ENCODE assay signal across 15 mouse cellular contexts in the genomic region with DNA sequence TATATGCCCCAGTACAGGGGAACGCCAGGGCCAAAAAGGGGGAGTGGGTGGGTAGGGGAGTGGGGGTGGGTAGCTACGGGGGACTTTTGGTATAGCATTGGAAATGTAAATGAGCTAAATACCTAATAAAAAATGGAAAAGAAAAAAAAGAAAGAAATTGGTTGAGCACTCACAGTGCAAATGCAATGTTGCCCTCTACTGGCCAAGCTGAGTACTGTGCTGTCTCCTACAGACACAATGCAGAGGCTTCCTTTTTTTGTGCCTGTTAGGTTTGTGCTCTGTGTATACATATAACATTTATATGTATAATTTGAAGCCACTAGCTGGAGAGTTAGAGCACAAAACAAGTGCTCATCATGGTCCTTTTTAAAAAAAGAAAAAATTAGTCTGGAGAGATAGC. TPM values are rescaled to one million over a fixed set of nuclear protein-coding genes. Genes with fewer than 3 reads are reported as not detected.
DNase-seq lines count a peak whose midpoint lies in the region; ATAC-seq and TF ChIP-seq lines count a peak whose summit lies in the region.
"Not testable (repeated sequence)": the region's sequence is repeated elsewhere in the genome, so short reads cannot be mapped to it uniquely, and the experiment has no call there.
"Had no signal": no experiment of that assay in that cellular context is flagged by ENCODE, and none has a peak within 500 bp of the region (broad histone marks: within the 10 kb centered on the region; RNA-seq: fewer than 3 reads in every experiment).

No protein-coding gene starts in this region.

- H3K9me3 ChIP-seq in lung, embryonic 14.5 days (ENCODE audit: low read depth, low read length), result not testable (repeated sequence)

- not testable (repeated sequence) for H3K4me3 ChIP-seq in cortical plate, adult 2 months (ENCODE audit: insufficient read depth, low read length); gastrocnemius, adult 2 months; lung, embryonic 14.5 days (ENCODE audit: low read depth, low read length)

- H3K27ac ChIP-seq in cortical plate, adult 2 months (ENCODE audit: insufficient read depth, low read length); gastrocnemius, adult 2 months; lung, embryonic 14.5 days (ENCODE audit: low read depth): not testable (repeated sequence)

- ATAC-seq in lung, embryonic 14.5 days (ENCODE audit: insufficient read depth), result not testable (repeated sequence)

- H3K27me3 ChIP-seq in lung, embryonic 14.5 days (ENCODE audit: insufficient read depth, low read length), result not testable (repeated sequence)

- 63% methylated on average over 1 of the region's 2 CpGs for WGBS in lung, embryonic 14.5 days

- H3K4me2 ChIP-seq in lung, embryonic 14.5 days, result not testable (repeated sequence)

- H3K36me3 ChIP-seq in lung, embryonic 14.5 days (ENCODE audit: insufficient read depth), result not testable (repeated sequence)

- H3K4me1 ChIP-seq in cortical plate, adult 2 months (ENCODE audit: control insufficient read depth, insufficient read depth, low read length); lung, embryonic 14.5 days (ENCODE audit: insufficient read depth): not testable (repeated sequence)

- intact Hi-C loops in gastrocnemius, adult 2 months (cut with DNase I), result not testable (repeated sequence)

- peak; percentile 46; the same call in 1 of the 2 replicates for TF ChIP-seq CTCF in cortical plate, adult 2 months (IDR thresholded peaks at IDR 0.05; ENCODE audit: extremely low read depth, insufficient read depth, low read length)
- TF ChIP-seq CTCF in gastrocnemius, adult 2 months (IDR thresholded peaks at IDR 0.05), result peak; percentile 59
- peak; percentile 65 for TF ChIP-seq CTCF in lung, embryonic 14.5 days (IDR thresholded peaks at IDR 0.05; ENCODE audit: low read depth)

- not testable (repeated sequence) for TF ChIP-seq POLR2A in cortical plate, adult 2 months (IDR thresholded peaks at IDR 0.05; ENCODE audit: extremely low read depth, insufficient read depth, low read length)

- not testable (repeated sequence) for H3K9ac ChIP-seq in lung, embryonic 14.5 days

- DNase-seq in 3134 (ENCODE audit: extremely low read depth, insufficient read length, low spot score) (peak; percentile 13), R1 (ENCODE audit: low read depth, low spot score) (peak; percentile 55)
- not testable (repeated sequence) for DNase-seq in gastrocnemius, adult 2 months
- peak; percentile 2 for DNase-seq in kidney, adult 11 months
- peak; percentile 17 to 45 for DNase-seq in left cerebral cortex, adult 18-20 months (ENCODE audit: low spot score in 2 of 2)
- DNase-seq in lung, embryonic 14.5 days, result peak; percentile 69
- peak; percentile 18 for DNase-seq in retina, postnatal 1 day

RNA-seq across cellular contexts. Expression of a gene that starts 16.2 kb away (rescaled TPM):
- polyA plus RNA-seq in cortical plate, adult 2 months (2012; rRNA removed), result not detected in 2 replicates
- not detected for total RNA-seq in gastrocnemius, adult 2 months (2021)
- not detected for total RNA-seq in left cerebral cortex, adult 18-20 months (2021)
- polyA plus RNA-seq in lung, embryonic 14.5 days (2014; fragmentation: Nextera tagmentation; extraction: Ambion mirVana), result not detected in 2 replicates
- total RNA-seq: common myeloid progenitor, adult 5-6 weeks; heart, postnatal 10 days had no signal
- polyA plus RNA-seq: forebrain, embryonic 13.5 days; intestine, embryonic 16.5 days; midbrain, embryonic 15.5 days; neural tube, embryonic 15.5 days had no signal

RNA-seq across cellular contexts. Expression of a gene that starts 47.3 kb away (rescaled TPM):
- polyA plus RNA-seq in cortical plate, adult 2 months (2012; rRNA removed), result not detected in 2 replicates
- total RNA-seq in gastrocnemius, adult 2 months (2021), result not detected
- not detected for total RNA-seq in left cerebral cortex, adult 18-20 months (2021)
- not detected in 2 replicates for polyA plus RNA-seq in lung, embryonic 14.5 days (2014; fragmentation: Nextera tagmentation; extraction: Ambion mirVana)
- total RNA-seq: common myeloid progenitor, adult 5-6 weeks; gastrocnemius, postnatal 36 days; heart, postnatal 10 days had no signal
- polyA plus RNA-seq: forebrain, embryonic 13.5 days; intestine, embryonic 16.5 days; midbrain, embryonic 15.5 days; neural tube, embryonic 15.5 days had no signal

RNA-seq across cellular contexts. Expression of a gene that starts 49.4 kb away (rescaled TPM):
- polyA plus RNA-seq in cortical plate, adult 2 months (2012; rRNA removed), result not detected in 2 replicates
- total RNA-seq in gastrocnemius, adult 2 months (2021), result not detected
- not detected for total RNA-seq in left cerebral cortex, adult 18-20 months (2021)
- not detected in 2 replicates for polyA plus RNA-seq in lung, embryonic 14.5 days (2014; fragmentation: Nextera tagmentation; extraction: Ambion mirVana)
- total RNA-seq: common myeloid progenitor, adult 5-6 weeks; gastrocnemius, postnatal 36 days; heart, postnatal 10 days had no signal
- polyA plus RNA-seq: forebrain, embryonic 13.5 days; intestine, embryonic 16.5 days; midbrain, embryonic 15.5 days; neural tube, embryonic 15.5 days had no signal
